Mouse (Mus musculus) myocyte (in vitro differentiated cells): ENCODE data around the gene Shoc2. TPM values are rescaled to one million over a fixed set of nuclear protein-coding genes. Genes with fewer than 3 reads are reported as not detected.

Experiments
- H3K27me3 ChIP-seq: one replicate; pipeline ENCODE4 v1.6.1; 2011; ENCODE audit not compliant: control insufficient read depth, insufficient read depth, insufficient read length
- H3K36me3 ChIP-seq: one replicate; pipeline ENCODE4 v1.6.1; 2011; ENCODE audit not compliant: control insufficient read depth, insufficient read depth
- H3K4me2 ChIP-seq: one replicate; pipeline ENCODE4 v1.6.1; 2011; ENCODE audit warnings: low read depth, control low read depth
- H3K4me3 ChIP-seq: one replicate; pipeline ENCODE4 v1.5.1; 2011; ENCODE audit warnings: mild to moderate bottlenecking, control low read depth, moderate library complexity
- H3K79me2 ChIP-seq: one replicate; pipeline ENCODE4 v1.6.1; 2011; ENCODE audit not compliant: control insufficient read depth, insufficient read depth
- H3ac ChIP-seq: one replicate; pipeline ENCODE4 v1.6.1; 2011; ENCODE audit not compliant: control insufficient read depth, insufficient read length
- CEBPB ChIP-seq: IDR thresholded peaks from 2 replicates; pipeline ENCODE4 v1.6.1; 2011; ENCODE audit warnings: mild to moderate bottlenecking, moderate library complexity; ENCODE audit not compliant: poor library complexity, insufficient read depth, severe bottlenecking
- E2F4 ChIP-seq: IDR thresholded peaks from one replicate; pipeline ENCODE4 v1.6.1; 2011; ENCODE audit warnings: mild to moderate bottlenecking, control low read depth, moderate library complexity; ENCODE audit not compliant: insufficient read depth
- MAX ChIP-seq: IDR thresholded peaks from one replicate; pipeline ENCODE4 v1.6.1; 2011; ENCODE audit warnings: low read depth, mild to moderate bottlenecking, control low read depth
- MYOD1 ChIP-seq, 3 experiments: IDR thresholded peaks; one replicate each; pipeline ENCODE4 v1.6.1; 2011; ENCODE audit warnings: control low read depth in 2 of 3, low read depth in 2 of 3, mild to moderate bottlenecking in 2 of 3, moderate library complexity in 1 of 3; ENCODE audit not compliant: insufficient read length in 2 of 3, control insufficient read depth in 1 of 3
- MYOG ChIP-seq, 3 experiments: IDR thresholded peaks; one replicate each; pipeline ENCODE4 v1.6.1; 2011; ENCODE audit warnings: control low read depth in 2 of 3, low read depth in 2 of 3, mild to moderate bottlenecking in 2 of 3; ENCODE audit not compliant: insufficient read length in 2 of 3, control insufficient read depth in 1 of 3, insufficient read depth in 1 of 3
- POLR2A ChIP-seq: IDR thresholded peaks from one replicate; pipeline ENCODE4 v1.6.1; 2011; ENCODE audit warnings: low read depth, mild to moderate bottlenecking, control low read depth, moderate library complexity; ENCODE audit not compliant: insufficient read length
- POLR2AphosphoS2 ChIP-seq: IDR thresholded peaks from one replicate; pipeline ENCODE4 v1.6.1; 2011; ENCODE audit warnings: low read depth, control low read depth; ENCODE audit not compliant: insufficient read length
- REST ChIP-seq: IDR thresholded peaks from one replicate; pipeline ENCODE4 v1.6.1; 2011; ENCODE audit warnings: mild to moderate bottlenecking, control low read depth, moderate library complexity; ENCODE audit not compliant: insufficient read depth, insufficient read length
- SRF ChIP-seq: IDR thresholded peaks from one replicate; pipeline ENCODE4 v1.6.1; 2011; ENCODE audit warnings: low read depth; ENCODE audit not compliant: control insufficient read depth, insufficient read length
- TCF12 ChIP-seq: IDR thresholded peaks from one replicate; pipeline ENCODE4 v1.6.1; 2011; ENCODE audit warnings: mild to moderate bottlenecking, control low read depth; ENCODE audit not compliant: poor library complexity, insufficient read depth, severe bottlenecking
- TCF3 ChIP-seq: IDR thresholded peaks from one replicate; pipeline ENCODE4 v1.6.1; 2011; ENCODE audit warnings: low read depth, control low read depth; ENCODE audit not compliant: insufficient read length
- USF1 ChIP-seq: IDR thresholded peaks from one replicate; pipeline ENCODE4 v1.6.1; 2011; ENCODE audit warnings: low read depth, mild to moderate bottlenecking, control low read depth, moderate library complexity
- polyA plus RNA-seq: library from polyadenylated mRNA; unstranded; fragments of >200 nt; fragmentation: generic; extraction: Trizol; gene quantifications from one replicate; pipeline ENCODE4 v1.2.1, GENCODE M21; 2012; ENCODE audit warnings: missing spikeins

Gene Shoc2
- polyA plus RNA-seq: 11.4 TPM

- H3K4me2 ChIP-seq: peak within 1 kb of the TSS; percentile 80
- TF ChIP-seq POLR2AphosphoS2 (peak; percentile 95), MYOG (IDR thresholded peaks at IDR 0.05; ENCODE audit: control insufficient read depth in 1 of 3, insufficient read depth in 1 of 3, insufficient read length in 2 of 3, low read depth in 2 of 3) (peak in 1 of 3 experiments; percentile 18), POLR2A (peak; percentile 97), CEBPB (no peak), SRF (peak; percentile 81), MYOD1 (IDR thresholded peaks at IDR 0.05; ENCODE audit: control insufficient read depth in 1 of 3, insufficient read length in 2 of 3, low read depth in 2 of 3) (peak in 1 of 3 experiments; percentile 28), TCF3 (no peak), MAX (no peak), REST (peak; percentile 16), TCF12 (no peak), E2F4 (peak; percentile 70), USF1 (no peak)
These were observed at the start of gene Shoc2, which contains the start of gene Bbip1 for GRCm38 (mm10) chr19:53943802-53944785. Gene Shoc2, plus strand, starts transcription at chr19:53944306. Gene Bbip1, minus strand, starts transcription at chr19:53944627.

DNA sequence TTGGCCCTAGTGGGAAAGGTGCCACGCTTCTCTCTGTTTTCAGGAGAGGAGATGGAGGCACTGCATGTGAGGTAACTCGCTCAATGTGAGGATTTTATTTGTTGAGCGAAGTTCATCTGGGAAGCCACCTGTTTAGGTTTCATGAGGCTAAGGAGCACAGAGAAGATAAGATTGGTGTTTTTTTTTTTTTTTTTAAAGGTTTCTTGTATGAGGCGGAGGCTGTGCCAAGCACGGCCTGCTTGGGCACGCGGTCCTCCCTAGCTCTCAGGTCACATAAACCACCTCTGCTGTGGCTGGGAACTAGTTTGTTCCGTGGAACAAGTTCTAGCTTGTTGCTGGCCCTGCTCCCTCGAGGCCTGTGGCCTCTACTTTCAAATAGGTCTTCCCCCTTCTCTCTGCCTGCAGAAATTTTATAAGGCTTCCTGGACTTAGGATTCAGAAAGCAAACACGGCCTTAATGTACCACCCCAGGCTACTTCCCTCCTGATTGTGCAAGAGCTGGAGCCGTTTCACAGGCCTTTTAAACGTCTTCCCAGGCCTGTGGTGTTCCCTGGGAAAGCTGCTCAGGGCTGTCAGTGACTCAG lies 49.5 kb upstream of the Shoc2 start:
- Histone ChIP-seq H3K4me2 (no peak overlapping the region), H3K27me3 (no peaks in the 10 kb centered on the region), H3K36me3 (no peaks in the 10 kb centered on the region), H3K4me3 (no peak overlapping the region), H3ac (no peak overlapping the region), H3K79me2 (no peaks in the 10 kb centered on the region)
- TF ChIP-seq REST: no peak
- TF ChIP-seq CEBPB: peak; percentile 77

More at GRCm38 (mm10) chr19:53943802-53944785, at the start of gene Shoc2, which contains the start of gene Bbip1:
- no peaks in the 10 kb centered on the region for H3K36me3 ChIP-seq
- peak within 1 kb of the TSS; percentile 98 for H3ac ChIP-seq
- peaks cover 38% of the 10 kb centered on the region for H3K79me2 ChIP-seq
- H3K4me3 ChIP-seq: peak within 1 kb of the TSS; percentile 62
- no peaks in the 10 kb centered on the region for H3K27me3 ChIP-seq

GRCm38 (mm10) chr19:53898046-53898445 lies 46.1 kb upstream of the Shoc2 start:
- no peaks in the 10 kb centered on the region for H3K36me3 ChIP-seq
- H3K4me3 ChIP-seq: no peak overlapping the region
- no peaks in the 10 kb centered on the region for H3K27me3 ChIP-seq
- no peaks in the 10 kb centered on the region for H3K79me2 ChIP-seq
- no peak overlapping the region for H3ac ChIP-seq
- H3K4me2 ChIP-seq: no peak overlapping the region
- no peak for TF ChIP-seq CEBPB
- no peak for TF ChIP-seq POLR2A
- TF ChIP-seq MAX: no peak
- TF ChIP-seq TCF3: no peak
- no peak for TF ChIP-seq TCF12
- no peak for TF ChIP-seq MYOG (IDR thresholded peaks at IDR 0.05; ENCODE audit: control insufficient read depth in 1 of 3, insufficient read depth in 1 of 3, insufficient read length in 2 of 3, low read depth in 2 of 3)
- TF ChIP-seq MYOD1 (IDR thresholded peaks at IDR 0.05; ENCODE audit: control insufficient read depth in 1 of 3, insufficient read length in 2 of 3, low read depth in 2 of 3): no peak
- no peak for TF ChIP-seq USF1
- TF ChIP-seq E2F4: no peak
- TF ChIP-seq SRF: no peak
- no peak for TF ChIP-seq POLR2AphosphoS2
- no peak for TF ChIP-seq REST

- Histone ChIP-seq H3K27me3 (no peaks in the 10 kb centered on the region), H3ac (no peak overlapping the region), H3K4me3 (no peak overlapping the region), H3K4me2 (no peak overlapping the region), H3K36me3 (no peaks in the 10 kb centered on the region), H3K79me2 (no peaks in the 10 kb centered on the region)
- no peak for TF ChIP-seq CEBPB
- no peak for TF ChIP-seq MYOD1 (IDR thresholded peaks at IDR 0.05; ENCODE audit: control insufficient read depth in 1 of 3, insufficient read length in 2 of 3, low read depth in 2 of 3)
- no peak for TF ChIP-seq POLR2A
- no peak for TF ChIP-seq E2F4
- no peak for TF ChIP-seq MYOG (IDR thresholded peaks at IDR 0.05; ENCODE audit: control insufficient read depth in 1 of 3, insufficient read depth in 1 of 3, insufficient read length in 2 of 3, low read depth in 2 of 3)
- no peak for TF ChIP-seq POLR2AphosphoS2
- TF ChIP-seq TCF3: no peak
- no peak for TF ChIP-seq REST
- no peak for TF ChIP-seq USF1
These were observed 45.6 kb upstream of the Shoc2 start for GRCm38 (mm10) chr19:53898498-53898897.
